Mouse (Mus musculus): ENCODE measurements around the gene Olfr1124. TPM values are rescaled to one million over a fixed set of nuclear protein-coding genes. Genes with fewer than 3 reads are reported as not detected.
"Not testable (repeated sequence)": the region's sequence is repeated elsewhere in the genome, so short reads cannot be mapped to it uniquely, and the experiment has no call there.

Gene Olfr1124
- polyA plus RNA-seq (2015; fragmentation: Nextera tagmentation; extraction: Ambion mirVana), result 0.07 and 0.10 TPM in 2 replicates

GRCm38 (mm10) chr2:87429975-87430374 lies at the start of gene Olfr1124:
Gene Olfr1124 (plus strand): TSS chr2:87430275.
- Histone ChIP-seq H3K4me1 (replicated peaks) (no peaks in the 10 kb centered on the region), H3K27ac (replicated peaks) (no peak within 1 kb of the TSS), H3K9ac (no peak within 1 kb of the TSS), H3K4me2 (no peak within 1 kb of the TSS), H3K4me3 (no peak within 1 kb of the TSS), H3K27me3 (no peaks in the 10 kb centered on the region), H3K9me3 (no peaks in the 10 kb centered on the region), H3K36me3 (no peaks in the 10 kb centered on the region)
- WGBS, result 88% methylated on average over 1 of the region's 1 CpGs
- no peak for ATAC-seq (ENCODE audit: low FRiP score, low read depth)

GRCm38 (mm10) chr2:87383935-87384334 lies 46.1 kb upstream of the Olfr1124 start:
- H3K9me3 ChIP-seq, result no peaks in the 10 kb centered on the region
- H3K9ac ChIP-seq, result no peak overlapping the region
- H3K4me2 ChIP-seq, result no peak overlapping the region
- no peak overlapping the region for H3K4me3 ChIP-seq
- no peaks in the 10 kb centered on the region for H3K36me3 ChIP-seq
- 92% methylated on average over 2 of the region's 2 CpGs for WGBS
- H3K27me3 ChIP-seq, result no peaks in the 10 kb centered on the region
- no peaks in the 10 kb centered on the region for H3K4me1 ChIP-seq (replicated peaks)
- H3K27ac ChIP-seq (replicated peaks), result no peak overlapping the region
- no peak for ATAC-seq (ENCODE audit: low FRiP score, low read depth)

- Histone ChIP-seq H3K4me1 (replicated peaks) (no peaks in the 10 kb centered on the region), H3K9me3 (no peaks in the 10 kb centered on the region), H3K4me3 (no peak within 1 kb of the TSS), H3K36me3 (no peaks in the 10 kb centered on the region), H3K4me2 (no peak within 1 kb of the TSS), H3K27me3 (no peaks in the 10 kb centered on the region), H3K9ac (no peak within 1 kb of the TSS), H3K27ac (replicated peaks) (no peak within 1 kb of the TSS)
- ATAC-seq (ENCODE audit: low FRiP score, low read depth), result no peak
- 83% methylated on average over 2 of the region's 2 CpGs for WGBS
Measured at GRCm38 (mm10) chr2:87385549-87385948, 44.5 kb upstream of the Olfr1124 start, which contains the start of gene Olfr1122. Gene Olfr1122 (plus strand): TSS chr2:87385849.

GRCm38 (mm10) chr2:87393605-87394004 lies 36.5 kb upstream of the Olfr1124 start:
- not testable (repeated sequence) for H3K4me3 ChIP-seq; H3K27ac ChIP-seq (replicated peaks); H3K36me3 ChIP-seq; ATAC-seq (ENCODE audit: low FRiP score, low read depth); H3K27me3 ChIP-seq; H3K4me1 ChIP-seq (replicated peaks); H3K9me3 ChIP-seq; H3K4me2 ChIP-seq; H3K9ac ChIP-seq
- WGBS, result 92% methylated on average over 5 of the region's 5 CpGs

- WGBS, result 85% methylated on average over 7 of the region's 7 CpGs
Measured at GRCm38 (mm10) chr2:87394686-87395085, 35.4 kb upstream of the Olfr1124 start.

GRCm38 (mm10) chr2:87416335-87416734 lies 13.7 kb upstream of the Olfr1124 start, which contains the start of gene Olfr1123:
Gene Olfr1123 (plus strand): TSS chr2:87416635.
- WGBS, result 90% methylated on average over 1 of the region's 1 CpGs
- H3K27ac ChIP-seq (replicated peaks), result no peak within 1 kb of the TSS
- ATAC-seq (ENCODE audit: low FRiP score, low read depth), result no peak
- H3K27me3 ChIP-seq, result no peaks in the 10 kb centered on the region
- H3K4me3 ChIP-seq, result no peak within 1 kb of the TSS
- H3K4me1 ChIP-seq (replicated peaks), result no peaks in the 10 kb centered on the region
- H3K9ac ChIP-seq, result no peak within 1 kb of the TSS
- H3K9me3 ChIP-seq, result no peaks in the 10 kb centered on the region
- H3K4me2 ChIP-seq, result no peak within 1 kb of the TSS
- no peaks in the 10 kb centered on the region for H3K36me3 ChIP-seq

More at GRCm38 (mm10) chr2:87394686-87395085, 35.4 kb upstream of the Olfr1124 start:
- not testable (repeated sequence) for H3K4me3 ChIP-seq; ATAC-seq (ENCODE audit: low FRiP score, low read depth); H3K36me3 ChIP-seq; H3K4me1 ChIP-seq (replicated peaks); H3K9ac ChIP-seq; H3K9me3 ChIP-seq; H3K4me2 ChIP-seq; H3K27ac ChIP-seq (replicated peaks); H3K27me3 ChIP-seq

GRCm38 (mm10) chr2:87437731-87438130 lies 7.7 kb downstream of the Olfr1124 start:
- H3K4me2 ChIP-seq, result no peak overlapping the region
- 90% methylated on average over 16 of the region's 16 CpGs for WGBS
- ATAC-seq (ENCODE audit: low FRiP score, low read depth), result no peak

GRCm38 (mm10) chr2:87453662-87454061 lies 23.6 kb downstream of the Olfr1124 start, which contains the start of gene Olfr1126:
Gene Olfr1126 (plus strand): TSS chr2:87453962.
- Histone ChIP-seq H3K4me1 (replicated peaks) (no peaks in the 10 kb centered on the region), H3K4me2 (no peak within 1 kb of the TSS), H3K36me3 (no peaks in the 10 kb centered on the region), H3K27me3 (no peaks in the 10 kb centered on the region), H3K9me3 (no peaks in the 10 kb centered on the region), H3K27ac (replicated peaks) (no peak within 1 kb of the TSS), H3K4me3 (no peak within 1 kb of the TSS), H3K9ac (no peak within 1 kb of the TSS)
- no peak for ATAC-seq (ENCODE audit: low FRiP score, low read depth)

More at GRCm38 (mm10) chr2:87437731-87438130, 7.7 kb downstream of the Olfr1124 start:
- Histone ChIP-seq H3K4me3 (no peak overlapping the region), H3K4me1 (replicated peaks) (no peaks in the 10 kb centered on the region), H3K9ac (no peak overlapping the region), H3K9me3 (no peaks in the 10 kb centered on the region; the same call in 1 of the 2 replicates), H3K27ac (replicated peaks) (no peak overlapping the region), H3K36me3 (no peaks in the 10 kb centered on the region), H3K27me3 (no peaks in the 10 kb centered on the region)

- no peak overlapping the region for H3K4me2 ChIP-seq
- no peak overlapping the region for H3K9ac ChIP-seq
- H3K27ac ChIP-seq (replicated peaks), result no peak overlapping the region
- no peak overlapping the region for H3K4me3 ChIP-seq
- no peak for ATAC-seq (ENCODE audit: low FRiP score, low read depth)
- no peaks in the 10 kb centered on the region for H3K9me3 ChIP-seq
- 95% methylated on average over 4 of the region's 4 CpGs for WGBS
- no peaks in the 10 kb centered on the region for H3K36me3 ChIP-seq
- no peaks in the 10 kb centered on the region for H3K27me3 ChIP-seq
- H3K4me1 ChIP-seq (replicated peaks), result no peaks in the 10 kb centered on the region
Measured at GRCm38 (mm10) chr2:87461769-87462168, 31.7 kb downstream of the Olfr1124 start.

GRCm38 (mm10) chr2:87480207-87480606 lies 50.1 kb downstream of the Olfr1124 start:
- Histone ChIP-seq H3K9ac (no peak overlapping the region), H3K27ac (replicated peaks) (no peak overlapping the region), H3K4me3 (no peak overlapping the region), H3K4me1 (replicated peaks) (no peaks in the 10 kb centered on the region), H3K4me2 (no peak overlapping the region), H3K27me3 (no peaks in the 10 kb centered on the region), H3K9me3 (no peaks in the 10 kb centered on the region), H3K36me3 (no peaks in the 10 kb centered on the region)
- ATAC-seq (ENCODE audit: low FRiP score, low read depth), result no peak

- Histone ChIP-seq H3K4me2 (no peak overlapping the region), H3K27ac (replicated peaks) (no peak overlapping the region), H3K27me3 (no peaks in the 10 kb centered on the region), H3K9ac (no peak overlapping the region), H3K36me3 (no peaks in the 10 kb centered on the region), H3K9me3 (no peaks in the 10 kb centered on the region), H3K4me1 (replicated peaks) (no peaks in the 10 kb centered on the region), H3K4me3 (no peak overlapping the region)
- ATAC-seq (ENCODE audit: low FRiP score, low read depth), result no peak
- 95% methylated on average over 4 of the region's 4 CpGs for WGBS
Measured at GRCm38 (mm10) chr2:87481158-87481557, 51.1 kb downstream of the Olfr1124 start.

GRCm38 (mm10) chr2:87482276-87482675 lies 52.2 kb downstream of the Olfr1124 start:
- H3K27me3 ChIP-seq, result no peaks in the 10 kb centered on the region
- H3K9ac ChIP-seq, result no peak overlapping the region
- WGBS, result 87% methylated on average over 2 of the region's 2 CpGs
- no peaks in the 10 kb centered on the region for H3K4me1 ChIP-seq (replicated peaks)
- ATAC-seq (ENCODE audit: low FRiP score, low read depth), result no peak
- no peak overlapping the region for H3K27ac ChIP-seq (replicated peaks)
- H3K4me2 ChIP-seq, result no peak overlapping the region
- H3K4me3 ChIP-seq, result no peak overlapping the region
- no peaks in the 10 kb centered on the region for H3K9me3 ChIP-seq
- no peaks in the 10 kb centered on the region for H3K36me3 ChIP-seq

All from hindbrain, embryonic 15.5 days (tissue).